Mouse (Mus musculus) kidney, postnatal 0 days (tissue): ENCODE results near the gene Kcnc4. TPM values are rescaled to one million over a fixed set of nuclear protein-coding genes. Genes with fewer than 3 reads are reported as not detected.

Experiments used
- ATAC-seq: fragments of 200-750 bp; cut with Nextera tagmentation; replicated peaks from 2 replicates; pipeline ENCODE4 v1.8.0; 2017; ENCODE audit warnings: low read depth, moderate number of reproducible peaks, moderate TSS enrichment, moderate library complexity; ENCODE audit not compliant: low FRiP score
- DNase-seq: peaks from one replicate; pipeline ENCODE4 v3.0.0-alpha.2; 2016; ENCODE audit warnings: low spot score
- H3K27ac ChIP-seq: fragments of 300-500 bp; sonication (generic); 2 replicates; pipeline ENCODE4 v1.5.1; 2014; ENCODE audit warnings: mild to moderate bottlenecking
- H3K27me3 ChIP-seq: fragments of 300-500 bp; sonication (generic); 2 replicates; pipeline ENCODE4 v1.6.1; 2014; ENCODE audit warnings: low read length, mixed read lengths; ENCODE audit not compliant: insufficient read depth
- H3K36me3 ChIP-seq: fragments of 300-500 bp; sonication (generic); 2 replicates; pipeline ENCODE4 v1.6.1; 2014; ENCODE audit warnings: low read length, mixed read lengths; ENCODE audit not compliant: insufficient read depth
- H3K4me1 ChIP-seq: fragments of 300-500 bp; sonication (generic); replicated peaks from 2 replicates; pipeline ENCODE4 v1.6.1; 2014; ENCODE audit warnings: antibody characterized with exemption, low read length, mixed read lengths; ENCODE audit not compliant: insufficient read depth
- H3K4me2 ChIP-seq: fragments of 300-500 bp; sonication (generic); 2 replicates; pipeline ENCODE4 v1.6.1; 2014; ENCODE audit warnings: mild to moderate bottlenecking, low read length, moderate library complexity, mixed read lengths
- H3K4me3 ChIP-seq: fragments of 300-500 bp; sonication (generic); replicated peaks from 2 replicates; pipeline ENCODE4 v1.5.1; 2014; ENCODE audit warnings: low read depth, low read length
- H3K9ac ChIP-seq: fragments of 300-500 bp; sonication (generic); 2 replicates; pipeline ENCODE4 v1.6.1; 2014; ENCODE audit warnings: low read depth, low read length
- H3K9me3 ChIP-seq: fragments of 300-500 bp; sonication (generic); replicated peaks from 2 replicates; pipeline ENCODE4 v1.6.1; 2016; ENCODE audit warnings: low read length, inconsistent platforms, mixed read lengths
- CTCF ChIP-seq: IDR thresholded peaks from 2 replicates; pipeline ENCODE4 v1.5.1; 2016; ENCODE audit warnings: antibody characterized with exemption, low read depth, mild to moderate bottlenecking, moderate library complexity
- WGBS: fragments of 180-500 bp; shearing (Covaris S2); extraction: QIAGEN DNeasy Blood & Tissue Kit; methylation state at CpG from one replicate; pipeline ENCODE4 v1.1.7; 2014; 5-methylcytosine and 5-hydroxymethylcytosine counted together
- polyA plus RNA-seq: library from polyadenylated mRNA; unstranded; fragments of >200 nt; fragmentation: Nextera tagmentation; extraction: Ambion mirVana; gene quantifications from 2 replicates; pipeline ENCODE4 v1.2.1, GENCODE M21; 2015

Gene Kcnc4
- polyA plus RNA-seq, 1 experiment from 2014 or later: 0.12 TPM

DNA sequence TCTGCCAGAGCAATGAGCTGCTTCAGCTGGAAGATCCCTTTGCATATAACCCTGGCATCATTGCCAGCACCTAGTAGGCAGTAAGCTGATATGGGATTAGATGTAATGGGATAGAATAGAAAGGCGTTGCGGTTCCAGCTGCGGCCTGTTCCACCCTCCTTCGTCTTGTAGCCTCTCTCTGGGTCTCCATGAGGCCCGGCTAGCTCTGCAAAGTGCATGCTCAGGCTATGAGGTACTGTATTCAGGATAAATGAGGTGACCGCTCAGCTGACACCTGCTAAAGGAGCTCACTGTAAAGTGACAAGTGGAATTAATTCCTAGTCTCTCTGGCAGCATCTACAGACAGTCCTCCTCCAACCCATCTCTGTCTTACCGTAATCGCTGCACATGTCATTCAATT lies 46.8 kb downstream of the Kcnc4 start:
- no peak overlapping the region for H3K27ac ChIP-seq
- H3K36me3 ChIP-seq: no peaks in the 10 kb centered on the region
- DNase-seq (no peak), ATAC-seq (no peak)
- TF ChIP-seq CTCF: no peak
- H3K4me3 ChIP-seq: no peak overlapping the region
- H3K27me3 ChIP-seq: no peaks in the 10 kb centered on the region
- H3K4me2 ChIP-seq: no peak overlapping the region
- H3K9me3 ChIP-seq: no peaks in the 10 kb centered on the region
- no peaks in the 10 kb centered on the region for H3K4me1 ChIP-seq
- H3K9ac ChIP-seq: no peak overlapping the region
- 78% methylated on average over 8 of the region's 8 CpGs for WGBS

DNA sequence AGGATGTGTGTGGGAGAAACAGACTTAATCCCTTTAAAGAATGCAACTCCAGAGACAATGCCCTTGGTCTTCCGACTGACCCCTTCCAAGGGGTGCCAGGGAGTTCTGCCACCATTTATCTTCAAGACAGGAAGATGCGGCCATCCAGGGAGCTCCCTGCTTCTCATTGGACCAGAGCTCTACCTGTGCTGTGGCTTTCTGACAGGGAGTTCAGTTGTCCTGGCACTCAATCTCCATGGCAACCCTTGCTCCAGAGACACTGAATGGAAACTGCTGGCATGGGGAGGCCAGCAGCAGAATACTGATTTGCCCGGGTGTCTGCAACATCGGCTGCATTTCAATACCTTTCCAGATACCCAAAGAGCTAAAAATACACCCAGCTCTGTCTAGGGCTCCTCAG lies 47.7 kb downstream of the Kcnc4 start:
- ATAC-seq (no peak), DNase-seq (no peak)
- Histone ChIP-seq H3K4me2 (no peak overlapping the region), H3K27ac (no peak overlapping the region), H3K9me3 (no peaks in the 10 kb centered on the region), H3K9ac (no peak overlapping the region), H3K4me3 (no peak overlapping the region), H3K4me1 (no peaks in the 10 kb centered on the region), H3K27me3 (no peaks in the 10 kb centered on the region), H3K36me3 (no peaks in the 10 kb centered on the region)
- no peak for TF ChIP-seq CTCF
- 48% methylated on average over 4 of the region's 4 CpGs for WGBS

DNA sequence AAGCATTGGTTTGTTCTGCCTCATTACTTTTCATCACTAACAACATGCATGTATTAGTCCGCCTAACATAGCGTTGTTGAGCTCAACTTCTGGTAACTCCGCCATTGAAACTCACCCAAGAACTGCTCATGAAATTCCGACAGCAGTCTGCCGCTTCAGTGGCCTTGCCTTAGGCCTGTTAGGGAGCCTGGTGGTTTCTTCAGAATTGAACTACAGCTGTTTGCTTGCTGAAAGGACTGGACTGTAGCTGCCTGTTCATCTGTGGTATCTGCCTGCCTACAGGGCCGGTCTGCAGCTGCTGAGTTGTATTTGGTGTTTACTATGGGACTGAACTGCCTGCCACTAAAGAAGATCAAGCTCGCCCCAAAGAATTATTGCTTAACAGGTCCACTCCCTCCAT lies 58.0 kb downstream of the Kcnc4 start:
- Histone ChIP-seq H3K36me3 (no peaks in the 10 kb centered on the region), H3K27me3 (no peaks in the 10 kb centered on the region), H3K27ac (no peak overlapping the region), H3K9ac (no peak overlapping the region), H3K9me3 (no peaks in the 10 kb centered on the region), H3K4me3 (no peak overlapping the region), H3K4me2 (no peak overlapping the region), H3K4me1 (no peaks in the 10 kb centered on the region)
- ATAC-seq: no peak
- WGBS: 85% methylated on average over 7 of the region's 7 CpGs
- TF ChIP-seq CTCF: no peak
- no peak for DNase-seq

DNA sequence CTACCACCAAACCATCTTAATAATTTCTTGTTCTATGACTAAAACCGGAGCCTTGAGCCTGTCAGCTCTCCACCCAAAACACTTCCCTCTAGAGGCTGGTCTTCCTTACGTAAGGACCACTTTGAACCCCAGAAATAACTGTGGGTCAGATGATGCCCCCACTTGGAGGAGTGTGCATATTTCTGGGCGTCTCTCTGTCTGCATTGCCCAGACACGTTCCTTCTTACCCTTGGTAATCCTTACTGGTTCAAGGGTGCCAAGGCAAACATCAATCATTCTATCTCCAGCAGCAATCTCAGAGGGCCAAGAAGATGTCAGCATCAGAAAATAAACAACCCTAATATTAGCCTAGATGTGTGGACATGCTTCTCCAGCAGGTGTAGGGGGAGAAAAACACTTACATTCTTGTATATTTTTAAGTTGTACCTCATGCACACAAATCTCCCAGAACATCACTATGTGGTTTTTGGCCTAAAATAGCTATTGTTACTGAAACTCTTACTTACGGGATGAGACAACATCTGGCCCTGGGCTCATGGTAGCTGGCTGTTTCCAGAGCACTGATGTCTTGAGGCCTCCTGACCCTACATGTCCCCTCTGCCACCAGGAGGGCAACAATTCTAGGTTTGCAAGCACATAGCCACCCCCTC lies 59.2 kb downstream of the Kcnc4 start:
- DNase-seq (no peak), ATAC-seq (no peak)
- H3K27me3 ChIP-seq: no peaks in the 10 kb centered on the region
- H3K36me3 ChIP-seq: no peaks in the 10 kb centered on the region
- TF ChIP-seq CTCF: no peak
- no peak overlapping the region for H3K27ac ChIP-seq
- H3K9ac ChIP-seq: no peak overlapping the region
- H3K4me3 ChIP-seq: no peak overlapping the region
- no peaks in the 10 kb centered on the region for H3K9me3 ChIP-seq
- no peak overlapping the region for H3K4me2 ChIP-seq
- 73% methylated on average over 5 of the region's 5 CpGs for WGBS
- H3K4me1 ChIP-seq: no peaks in the 10 kb centered on the region

DNA sequence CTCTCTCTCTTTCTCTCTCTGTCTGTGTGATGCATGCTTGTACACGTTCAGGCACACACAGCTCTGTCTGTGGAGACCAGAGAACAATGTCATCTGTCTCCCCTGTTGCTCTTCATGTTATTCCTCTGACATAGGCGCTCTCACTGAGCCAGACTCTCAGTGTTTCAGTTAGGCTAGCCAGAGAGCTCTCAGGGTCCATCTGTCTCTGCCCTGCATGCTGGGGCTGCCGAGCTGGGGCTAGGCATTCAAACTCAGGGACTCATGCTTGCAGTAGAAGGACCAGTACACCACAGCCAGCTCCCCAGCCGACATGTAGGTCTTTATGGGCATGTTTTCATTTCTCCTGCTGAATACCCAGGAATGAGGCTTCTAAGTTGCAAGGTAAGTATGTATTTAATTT lies 68.2 kb downstream of the Kcnc4 start:
- no peaks in the 10 kb centered on the region for H3K4me1 ChIP-seq
- H3K27me3 ChIP-seq: no peaks in the 10 kb centered on the region
- no peaks in the 10 kb centered on the region for H3K36me3 ChIP-seq
- H3K4me3 ChIP-seq: no peak overlapping the region
- no peak for TF ChIP-seq CTCF
- H3K9me3 ChIP-seq: no peaks in the 10 kb centered on the region
- H3K27ac ChIP-seq: no peak overlapping the region
- WGBS: 57% methylated on average over 4 of the region's 4 CpGs
- no peak overlapping the region for H3K9ac ChIP-seq
- DNase-seq: no peak
- no peak overlapping the region for H3K4me2 ChIP-seq
- ATAC-seq: no peak

Other genes with a start within 250 kb of the Kcnc4 start
- gene Cym, start 237.8 kb downstream of the Kcnc4 start, polyA plus RNA-seq: 0.93 and 1.2 TPM in 2 replicates
- not detected in 2 replicates for gene A630076J17Rik, start 228.9 kb downstream of the Kcnc4 start, polyA plus RNA-seq
- gene Prok1, start 219.8 kb downstream of the Kcnc4 start, polyA plus RNA-seq: 0.09 and 0.17 TPM in 2 replicates
- gene Lamtor5, start 180.7 kb downstream of the Kcnc4 start, polyA plus RNA-seq: 247 and 248 TPM in 2 replicates
- 20.8 and 22.7 TPM in 2 replicates for gene Slc16a4, start 168.3 kb downstream of the Kcnc4 start, polyA plus RNA-seq
- gene Rbm15, start 125.9 kb downstream of the Kcnc4 start, polyA plus RNA-seq: 12.7 and 12.8 TPM in 2 replicates
- gene Slc6a17, start 58.5 kb upstream of the Kcnc4 start, polyA plus RNA-seq: 4.2 and 4.9 TPM in 2 replicates
- not detected in 2 replicates for gene Ubl4b, start 95.5 kb upstream of the Kcnc4 start, polyA plus RNA-seq
- 0.09 TPM in 2 replicates for gene Alx3, start 135.5 kb upstream of the Kcnc4 start, polyA plus RNA-seq
- gene Gm10961, start 171.8 kb upstream of the Kcnc4 start, polyA plus RNA-seq: not detected in 2 replicates
- 34.4 and 34.9 TPM in 2 replicates for gene Strip1, start 172.1 kb upstream of the Kcnc4 start, polyA plus RNA-seq
- 79.2 and 81.5 TPM in 2 replicates for gene Ahcyl1, start 237.0 kb upstream of the Kcnc4 start, polyA plus RNA-seq